Mouse (Mus musculus) thymus, adult 18-20 months (tissue): ENCODE measurements around the gene Card10.
"Not testable (repeated sequence)": the region's sequence is repeated elsewhere in the genome, so short reads cannot be mapped to it uniquely, and the experiment has no call there.

Experiments
- DNase-seq, 2 experiments: peaks; one replicate each; pipeline ENCODE4 v3.0.0; 2022; ENCODE audit warnings: mixed read lengths in 2 of 2

Gene Card10

DNA sequence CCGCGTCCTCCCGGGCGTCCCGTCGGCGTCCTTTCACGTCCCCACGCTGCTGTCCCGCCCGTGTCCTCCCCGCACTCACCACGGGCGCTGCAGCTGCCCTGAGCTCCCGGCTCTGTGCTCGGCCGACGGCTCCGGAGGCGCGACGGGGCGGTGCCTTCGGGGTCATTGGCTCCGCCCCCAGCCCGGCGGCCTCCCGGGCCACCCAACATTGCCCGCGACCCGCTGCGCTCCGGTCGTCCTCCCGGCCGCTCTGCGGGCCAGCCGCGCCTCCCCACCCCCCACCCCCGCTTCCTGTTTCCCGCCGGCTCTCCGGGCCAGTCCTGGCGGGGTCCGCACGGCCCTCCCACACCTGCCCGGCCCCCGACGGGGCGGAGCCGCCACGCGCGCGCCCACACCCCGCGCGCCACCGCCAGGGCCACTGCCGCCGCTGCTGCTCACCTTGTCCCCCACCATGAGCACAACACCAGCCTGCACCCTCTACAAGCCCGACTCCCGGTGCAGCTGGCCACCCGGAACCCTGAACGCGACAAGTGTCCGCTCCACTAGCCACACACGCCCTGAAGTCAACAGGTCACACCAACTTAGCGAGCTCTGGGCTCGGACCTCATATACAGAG, at the start of gene Card10:
TSS of gene Card10 (minus strand) at position 267 of the 616 bp plus-strand sequence.
- DNase-seq, result no peak

DNA sequence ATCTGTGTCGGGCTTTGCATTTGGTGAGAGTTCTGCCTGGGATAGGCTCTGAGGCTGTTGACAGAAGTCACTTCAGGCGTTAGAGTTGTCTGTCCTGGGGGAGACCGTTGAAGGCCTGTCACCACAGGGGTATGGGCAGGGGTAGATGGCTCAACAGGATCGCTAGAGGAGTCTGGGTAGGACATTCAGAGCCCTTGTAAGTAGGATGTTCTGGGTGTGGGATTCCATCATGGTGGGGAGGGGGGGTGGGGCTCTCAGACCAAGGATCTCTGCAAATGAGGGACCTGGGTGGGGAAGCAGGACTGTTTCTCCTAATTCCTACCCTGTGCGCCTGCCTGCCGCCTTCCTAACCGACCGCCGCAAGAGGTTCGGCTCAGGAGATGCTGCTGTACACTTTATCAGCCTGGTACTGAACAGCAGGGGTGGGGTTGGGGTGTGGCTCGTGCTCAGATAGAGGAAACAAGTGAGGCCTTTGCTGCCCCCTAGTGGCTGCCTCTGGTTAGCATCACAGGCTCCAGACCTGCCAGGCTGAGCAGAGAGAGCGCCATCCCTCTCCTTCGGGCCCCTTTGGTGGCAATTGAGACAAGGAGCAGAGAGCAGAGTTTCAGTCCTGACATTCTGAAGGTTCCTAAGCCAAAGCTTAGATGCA, 48.8 kb upstream of the Card10 start:
- peak; percentile 70 to 73 for DNase-seq

DNA sequence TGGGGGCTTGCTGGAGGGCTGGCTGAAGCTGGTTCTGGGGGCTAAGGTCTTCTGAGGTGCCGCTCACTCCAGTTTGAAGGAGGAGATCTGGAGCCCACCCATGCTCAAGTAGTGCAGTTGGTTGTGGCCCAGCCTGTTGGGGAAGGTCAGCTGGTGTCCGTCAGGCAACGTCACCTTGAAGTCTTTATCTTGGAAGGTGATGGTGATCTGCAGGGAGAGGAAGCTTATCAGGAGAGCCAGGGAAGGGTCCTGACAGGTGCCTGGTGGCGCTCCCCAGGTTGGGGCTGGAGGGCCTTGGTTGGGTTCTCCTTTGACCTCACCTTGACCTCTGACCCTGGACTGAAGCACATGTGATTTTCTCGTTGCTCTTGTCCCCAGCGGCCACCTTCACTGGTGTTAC, 48.1 kb upstream of the Card10 start:
- DNase-seq, result no peak

DNA sequence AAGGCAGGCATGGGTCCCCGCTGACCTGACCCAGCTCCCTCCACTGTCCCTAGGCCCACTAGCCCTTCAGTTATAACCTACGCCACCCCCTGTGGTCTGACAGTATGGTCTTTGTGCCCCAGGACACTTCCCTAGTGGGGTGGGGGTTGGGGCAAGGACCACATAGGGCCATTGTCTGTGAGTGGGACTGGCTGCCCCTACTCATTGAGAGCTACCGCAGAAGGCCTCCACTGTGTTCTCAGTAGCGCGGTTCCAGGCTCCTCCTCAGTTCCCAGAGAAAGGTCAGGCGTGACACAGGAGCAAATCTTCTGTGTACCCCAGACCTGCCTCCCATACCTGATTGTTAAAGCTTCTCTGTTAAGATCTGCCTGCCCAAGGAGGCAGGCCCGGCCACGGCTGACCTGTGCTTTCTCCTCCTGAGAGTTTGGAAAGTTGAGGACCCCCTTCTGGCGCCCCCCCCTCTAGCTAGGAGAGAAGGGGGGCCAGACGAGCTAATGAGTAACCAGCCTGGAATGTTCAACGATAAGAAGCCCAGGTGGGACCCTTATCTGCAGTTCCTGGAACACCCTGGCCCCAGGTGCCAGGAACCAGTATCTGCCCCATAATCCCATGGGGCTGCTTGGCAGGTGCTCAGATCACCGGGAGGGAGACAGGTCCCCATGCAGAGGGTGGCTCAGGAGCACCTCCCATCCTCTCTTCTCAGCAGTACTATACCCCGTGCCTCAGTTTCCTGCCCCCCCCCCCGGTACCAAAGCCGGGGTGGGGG, 47.4 kb upstream of the Card10 start:
- no peak for DNase-seq

DNA sequence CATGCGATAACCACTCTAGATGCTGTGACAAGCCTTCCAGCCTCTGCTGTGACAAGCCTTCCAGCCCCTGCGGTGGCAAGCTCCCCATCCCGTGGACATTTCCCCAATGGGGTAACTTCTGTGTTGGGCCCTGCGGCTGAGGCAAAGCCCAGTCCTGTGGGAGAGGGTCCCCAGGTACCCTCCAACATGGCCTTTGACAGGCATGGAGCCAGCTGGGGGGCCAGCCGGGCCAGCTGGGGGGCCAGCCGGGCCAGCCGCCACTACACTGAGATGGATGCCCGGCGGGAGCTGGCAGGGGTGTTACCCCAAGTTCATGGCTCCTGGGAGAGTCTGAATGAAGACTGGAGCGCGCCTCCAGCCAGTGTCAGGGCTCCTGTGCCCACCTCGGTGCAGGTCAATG, 46.6 kb upstream of the Card10 start:
- no peak for DNase-seq

DNA sequence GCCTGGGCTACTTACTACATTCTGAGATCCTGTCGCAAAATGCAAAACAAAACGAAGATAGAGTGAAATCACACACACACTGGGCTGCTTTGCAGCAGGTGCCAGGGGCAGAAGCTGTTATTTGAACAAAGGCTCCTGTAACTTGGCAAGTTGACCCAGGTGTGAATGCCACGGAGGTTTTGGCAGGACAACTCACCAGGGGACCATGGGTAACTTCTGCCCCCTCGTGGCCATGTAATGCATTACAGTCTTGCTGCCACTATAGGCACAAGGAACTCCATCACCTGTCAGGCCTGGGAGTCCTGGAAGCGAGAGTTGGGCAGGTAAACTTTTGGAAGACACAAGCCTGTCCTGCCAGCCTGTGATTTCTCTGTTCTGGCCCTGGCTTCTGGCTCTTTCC, 45.6 kb upstream of the Card10 start:
- DNase-seq, result peak; percentile 38 to 65

DNA sequence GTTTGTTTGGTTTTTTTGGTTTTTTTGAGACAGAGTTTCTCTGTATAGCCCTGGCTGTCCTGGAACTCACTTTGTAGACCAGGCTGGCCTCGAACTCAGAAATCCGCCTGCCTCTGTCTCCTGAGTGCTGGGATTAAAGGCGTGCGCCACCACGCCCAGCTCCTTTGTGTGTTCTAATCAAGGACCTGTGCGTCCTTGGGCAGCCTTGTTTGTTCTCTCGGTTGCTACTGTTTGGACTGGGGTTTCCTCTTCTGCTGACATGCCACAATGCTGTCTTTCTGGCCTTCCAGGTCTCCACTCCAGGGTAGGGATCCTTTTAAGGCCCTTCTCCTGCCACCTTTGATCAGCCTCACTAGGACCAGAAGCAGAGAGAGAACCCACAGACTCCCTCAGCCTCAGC, 44.0 kb upstream of the Card10 start:
- not testable (repeated sequence) for DNase-seq

DNA sequence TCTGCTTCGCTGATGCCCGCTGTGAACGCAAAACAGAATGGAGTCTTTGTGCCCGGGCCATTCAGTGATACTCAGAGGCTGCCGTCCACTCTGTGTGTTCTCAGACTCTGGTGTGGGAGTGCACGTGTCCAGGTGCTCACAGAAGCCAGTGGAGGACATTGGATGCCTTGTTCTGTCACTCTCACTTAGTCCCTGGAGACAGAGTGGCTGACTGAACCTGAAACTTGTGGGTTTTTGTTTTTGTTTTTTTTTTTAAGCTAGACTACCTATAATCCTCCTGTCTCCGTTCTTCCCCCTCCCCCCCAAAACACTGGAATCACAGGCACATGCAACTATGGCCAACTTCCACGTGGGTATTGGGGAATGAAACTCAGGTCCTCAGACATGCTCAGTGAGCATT, 43.5 kb upstream of the Card10 start:
- no peak for DNase-seq

DNA sequence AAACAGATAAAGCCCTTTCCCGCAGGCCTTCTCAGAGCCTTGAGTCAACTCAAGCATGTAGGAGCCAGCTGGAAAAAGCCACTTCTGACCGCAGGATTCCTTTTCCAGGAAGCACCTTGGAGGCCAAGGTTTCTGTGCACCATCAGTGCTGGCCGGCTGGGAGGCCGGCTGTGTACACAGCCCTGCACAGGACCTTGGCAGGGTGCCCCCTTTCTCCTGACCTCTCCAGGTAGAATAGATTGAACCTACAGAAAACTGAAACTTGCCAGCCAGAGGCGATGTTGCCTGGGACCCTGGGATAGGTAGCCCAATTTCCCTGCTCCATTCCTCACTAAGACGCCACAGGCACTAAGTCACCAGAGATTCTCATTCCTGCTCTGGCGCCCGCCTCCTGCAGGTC, 43.0 kb upstream of the Card10 start:
- no peak for DNase-seq

DNA sequence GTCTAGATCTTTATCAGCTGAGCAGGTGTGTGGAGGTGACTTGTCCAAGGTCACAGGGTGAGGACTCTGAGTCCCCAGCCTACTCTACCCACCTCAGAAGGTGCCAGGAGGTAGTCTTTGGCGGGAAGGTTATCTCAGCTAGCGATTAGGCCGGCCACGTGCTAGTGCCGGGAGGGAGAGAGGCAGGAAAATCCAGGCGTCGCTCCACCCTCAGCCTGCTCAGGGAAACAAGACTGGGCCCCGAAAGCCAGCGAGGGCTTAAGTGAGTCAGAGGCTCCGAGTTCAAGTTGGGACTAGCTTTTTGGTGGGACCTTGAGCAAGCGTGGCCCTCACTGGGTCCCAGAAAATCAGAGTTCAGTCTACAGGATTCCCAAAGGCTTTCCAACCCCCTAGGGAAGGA, 42.5 kb upstream of the Card10 start:
- no peak for DNase-seq

DNA sequence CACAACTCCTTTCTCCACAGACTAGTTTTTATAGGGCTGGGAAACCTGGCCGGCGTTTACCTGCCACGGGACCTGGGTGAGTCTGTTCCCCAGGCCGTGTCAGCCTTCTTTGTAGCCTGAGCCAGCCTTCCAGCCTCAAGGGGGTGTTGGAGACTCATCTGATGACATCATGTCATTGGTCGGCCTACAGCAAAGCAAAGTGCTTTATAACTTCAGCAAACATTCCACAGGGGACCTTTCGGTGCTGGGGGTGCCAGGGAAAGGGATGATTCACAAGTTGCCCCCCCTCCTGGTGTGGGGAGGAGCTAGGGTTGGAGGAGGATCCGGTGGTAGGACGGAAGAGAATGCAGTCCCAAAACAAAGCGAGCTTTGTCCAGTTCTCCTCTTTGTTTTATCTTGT, 41.9 kb upstream of the Card10 start:
- no peak for DNase-seq

DNA sequence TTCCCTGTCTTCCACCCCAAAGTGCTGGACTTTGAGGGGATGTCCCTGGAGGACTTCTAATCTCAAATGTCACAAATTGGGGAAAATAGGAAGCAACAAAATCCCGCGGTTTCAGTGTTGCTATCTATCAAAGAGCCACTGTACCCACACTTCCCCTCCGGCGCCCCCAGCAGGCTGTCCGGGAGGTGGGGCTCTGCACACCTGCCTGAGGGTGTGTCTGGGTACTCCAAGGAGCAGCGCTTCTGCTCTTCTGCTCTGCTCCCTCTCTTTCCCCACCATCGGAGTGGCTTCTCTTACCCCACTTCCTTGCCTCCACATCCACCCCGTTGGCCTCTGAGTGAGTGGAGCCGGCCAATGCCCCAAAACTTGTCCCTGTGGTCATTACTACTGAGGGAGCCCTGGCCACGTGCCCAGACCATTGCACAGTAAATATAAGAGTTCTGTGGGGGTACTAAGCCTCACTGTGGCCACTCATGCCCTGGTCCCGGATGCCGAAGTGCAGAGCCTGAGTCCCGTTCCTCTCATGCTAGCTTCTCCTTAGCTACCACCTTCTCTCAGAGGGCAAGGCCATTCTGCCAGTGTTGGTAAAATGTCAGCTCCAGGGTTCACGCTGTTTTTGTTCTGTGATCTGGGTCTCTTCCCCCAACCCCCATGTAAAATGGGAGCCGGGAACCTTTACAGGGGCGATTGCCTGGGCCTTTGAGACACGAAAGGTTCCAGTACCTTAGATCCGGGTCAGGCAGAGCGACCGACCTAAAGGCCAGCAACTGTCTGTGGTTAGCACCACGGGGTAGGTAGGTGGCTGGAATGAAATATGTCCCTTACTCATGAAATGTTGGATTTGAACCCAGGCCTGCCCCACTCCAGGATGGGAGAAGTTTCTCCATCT, 41.0 kb upstream of the Card10 start:
- DNase-seq, result peak in 1 of 2 experiments; percentile 45

DNA sequence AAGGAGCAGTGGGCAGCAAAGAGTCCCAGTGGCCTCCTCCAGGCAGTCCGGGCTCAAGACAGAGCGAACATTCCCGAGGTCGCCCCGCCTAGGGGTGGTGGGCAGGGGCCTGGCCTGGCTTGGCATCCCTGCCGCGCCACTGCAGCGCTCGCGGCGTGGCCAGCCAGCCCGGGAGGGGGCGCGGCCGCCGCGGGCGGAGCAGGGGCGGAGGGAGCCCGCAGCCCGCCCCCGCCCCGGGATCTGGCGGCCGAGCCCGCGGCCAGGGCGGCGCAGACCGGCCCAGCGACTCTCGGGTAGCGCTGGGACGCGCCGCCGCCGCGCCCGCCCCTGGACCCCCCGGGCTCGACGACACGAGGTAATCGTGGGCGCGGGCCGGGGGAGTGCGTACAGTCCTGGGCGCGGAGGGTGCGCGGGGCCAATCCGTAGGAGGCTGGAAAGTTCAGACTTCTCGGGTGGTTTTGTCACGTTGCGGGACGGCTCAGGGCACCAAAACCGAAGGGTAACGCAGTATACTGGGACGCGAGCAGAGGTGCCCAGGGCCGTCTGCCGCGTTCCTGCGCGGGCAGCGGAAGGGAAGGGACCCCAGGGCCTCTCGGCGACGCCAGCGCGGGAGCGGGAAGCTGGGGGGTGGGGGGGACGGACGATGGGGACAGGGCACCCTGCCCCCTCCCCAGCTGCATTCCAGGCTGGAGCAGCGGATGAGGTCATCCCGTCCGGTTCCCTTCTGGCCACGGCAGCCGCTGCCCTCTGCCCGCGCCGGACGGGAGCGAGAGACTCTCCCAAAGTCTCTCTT, 39.7 kb upstream of the Card10 start, which contains the start of gene Cdc42ep1:
TSS of gene Cdc42ep1 (plus strand) at position 254 of the 793 bp plus-strand sequence.
- no peak for DNase-seq

DNA sequence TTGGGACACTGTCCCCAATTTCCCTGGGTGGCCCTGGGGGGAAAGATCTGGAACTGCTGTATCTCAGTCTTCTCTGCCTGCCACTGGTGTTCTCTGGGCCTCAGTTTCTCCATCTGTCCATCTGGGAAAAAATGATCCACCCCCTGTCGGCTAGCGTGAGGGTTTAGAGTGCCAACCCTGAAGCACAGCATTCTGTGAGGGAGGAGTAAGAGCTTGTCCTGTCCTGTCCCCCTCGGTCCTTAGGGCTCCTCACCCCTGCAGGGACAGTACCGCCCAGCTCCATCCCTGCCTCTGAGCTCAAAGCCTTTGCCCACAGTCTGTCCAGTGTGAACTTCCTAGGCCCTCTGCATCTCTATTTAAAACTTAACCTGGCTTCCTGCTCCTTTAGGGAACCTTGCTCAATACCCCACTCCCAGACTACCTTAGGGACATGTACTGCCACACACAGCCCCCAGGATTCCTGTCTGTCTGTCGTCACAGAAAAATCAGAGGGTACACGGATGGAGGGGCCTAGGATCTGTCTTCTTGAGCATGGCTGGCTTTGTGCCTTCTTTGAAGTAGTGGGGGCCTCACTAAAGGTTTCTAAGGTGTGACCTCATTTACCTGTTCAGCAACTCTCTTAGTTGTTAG, 38.4 kb upstream of the Card10 start:
- no peak for DNase-seq

DNA sequence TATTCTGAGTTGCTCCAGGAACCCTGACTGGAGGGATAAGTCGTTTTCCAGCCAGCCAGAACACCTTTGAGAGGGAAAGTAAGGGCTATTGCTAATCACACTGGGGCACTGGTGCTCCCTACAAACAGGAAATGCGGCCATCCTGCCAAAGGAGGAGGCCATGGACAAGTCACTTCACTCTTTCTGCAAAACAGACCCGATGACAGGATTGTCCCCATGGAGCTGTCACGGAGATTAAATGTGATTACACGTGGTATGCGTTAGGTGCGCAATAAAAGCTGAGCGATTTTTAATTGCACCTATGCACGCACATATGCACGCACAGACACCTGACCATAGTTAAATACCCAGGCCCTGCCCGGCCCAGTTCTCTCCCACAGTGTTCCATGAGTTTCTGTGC, 37.9 kb upstream of the Card10 start:
- DNase-seq, result no peak

DNA sequence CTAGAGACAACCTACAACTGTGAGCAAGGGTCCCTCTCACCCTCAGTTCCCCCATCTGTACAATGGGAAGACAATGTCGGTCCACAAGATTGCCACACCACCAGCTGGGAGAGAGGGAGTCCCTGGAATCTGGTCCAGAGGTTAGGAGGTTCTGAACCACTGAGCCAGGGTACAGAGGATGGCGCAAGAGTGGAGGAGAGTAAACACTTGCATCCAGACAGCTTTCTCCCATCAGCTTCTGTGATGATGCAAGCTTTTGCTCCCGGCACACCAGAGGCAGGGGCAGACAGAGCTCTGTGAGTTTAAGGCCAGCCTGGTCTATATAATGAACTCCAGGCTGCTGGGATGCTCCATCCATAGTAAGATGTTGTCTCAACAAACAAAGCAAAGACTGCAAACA, 37.4 kb upstream of the Card10 start:
- DNase-seq, result no peak

DNA sequence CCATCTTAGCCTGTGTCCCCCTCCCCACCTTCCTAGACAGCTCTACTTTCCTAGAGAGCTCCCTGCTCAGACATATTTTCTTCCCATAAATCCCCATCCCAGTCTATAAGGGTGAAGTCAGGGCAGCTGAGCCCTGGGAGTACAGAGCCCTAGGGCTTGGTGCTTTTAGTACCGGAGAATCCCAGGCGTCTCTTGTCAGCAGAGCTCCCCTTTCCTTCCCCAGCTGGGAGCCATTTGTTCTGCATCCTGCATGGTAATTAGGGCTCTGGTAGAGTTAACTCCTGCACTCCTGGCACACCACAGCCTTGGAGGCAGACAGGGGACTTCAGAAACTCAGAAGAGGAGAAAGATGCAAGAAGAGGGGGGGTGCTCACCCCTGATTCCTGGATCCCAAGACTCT, 36.9 kb upstream of the Card10 start:
- no peak for DNase-seq

DNA sequence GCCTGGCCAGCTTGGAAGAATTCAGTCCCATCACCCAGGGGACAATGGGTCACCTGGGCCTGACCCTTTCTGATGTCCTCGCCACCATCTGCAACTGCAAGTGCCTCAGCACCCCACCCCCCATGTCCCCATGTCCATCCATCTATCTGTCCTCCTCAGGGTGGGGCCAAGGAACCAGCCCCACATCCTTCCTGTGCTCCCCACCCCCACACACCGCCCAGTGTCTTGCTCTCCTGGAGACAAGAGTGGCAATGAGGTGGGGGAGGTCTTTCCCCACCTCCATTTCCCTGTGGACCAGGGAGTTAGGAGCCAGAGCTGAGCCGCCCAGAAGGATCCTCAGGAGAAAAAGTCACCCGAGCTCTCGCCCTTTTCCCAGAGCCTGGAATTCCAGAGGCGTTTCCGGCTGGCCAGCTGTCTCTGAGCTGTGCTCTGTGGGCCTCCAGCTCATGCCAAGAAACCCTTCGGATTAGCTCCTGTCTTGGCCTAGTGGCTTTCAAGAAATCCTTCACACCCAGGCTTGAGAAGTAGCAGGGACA, 33.3 kb upstream of the Card10 start:
- no peak for DNase-seq

DNA sequence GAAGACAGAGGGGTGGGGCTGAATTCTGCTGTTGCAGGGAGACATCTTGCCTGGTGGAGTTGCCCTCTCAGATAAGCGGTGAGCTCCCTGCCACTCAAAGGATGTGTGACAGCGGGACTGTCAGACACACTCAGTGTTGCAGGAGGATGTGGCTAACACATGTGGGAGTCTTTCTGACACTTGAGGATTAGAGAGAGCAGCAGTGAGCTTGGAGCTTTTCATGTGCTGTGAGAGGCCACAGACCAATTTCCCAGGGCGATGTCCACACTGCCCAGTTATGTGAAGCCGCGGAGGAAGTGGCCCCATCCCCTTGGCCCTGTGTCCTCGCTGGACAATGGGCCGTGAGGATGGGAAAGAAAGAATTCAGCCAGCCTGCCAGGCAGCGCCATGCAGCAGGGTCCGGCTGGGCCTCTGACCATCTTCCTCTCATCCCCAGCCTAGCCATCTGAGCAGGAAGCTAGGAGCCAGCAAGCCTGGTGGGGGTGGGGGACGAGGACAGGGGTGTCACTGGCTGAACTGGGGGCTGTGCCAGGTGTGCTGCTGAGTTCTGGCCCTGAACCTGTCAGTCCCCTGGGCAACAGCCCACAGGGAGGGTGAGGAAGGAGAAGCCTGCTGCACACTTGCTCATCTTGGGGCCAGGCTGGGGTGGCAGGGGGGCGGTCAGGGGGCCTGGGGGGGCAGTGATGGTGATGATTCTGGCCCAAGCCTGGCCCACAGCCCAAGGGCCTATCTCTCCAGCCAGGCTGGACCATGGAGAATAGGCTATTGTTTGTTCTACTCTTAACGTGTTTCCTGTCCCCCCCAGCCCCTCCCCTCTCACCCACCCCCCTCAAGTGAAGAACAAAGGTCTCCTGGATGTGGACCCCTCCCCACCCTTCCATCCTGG, 32.6 kb upstream of the Card10 start:
- DNase-seq, result no peak
